Mouse (Mus musculus): Measurements from ENCODE around the gene Pef1.
A peak's percentile ranks its signal among the peaks of the same experiment; 100 is the strongest.

The Pef1 gene

GRCm38 (mm10) chr4:130141786-130142185 lies 39.4 kb downstream of the Pef1 start:
- no peak for DNase-seq

DNA sequence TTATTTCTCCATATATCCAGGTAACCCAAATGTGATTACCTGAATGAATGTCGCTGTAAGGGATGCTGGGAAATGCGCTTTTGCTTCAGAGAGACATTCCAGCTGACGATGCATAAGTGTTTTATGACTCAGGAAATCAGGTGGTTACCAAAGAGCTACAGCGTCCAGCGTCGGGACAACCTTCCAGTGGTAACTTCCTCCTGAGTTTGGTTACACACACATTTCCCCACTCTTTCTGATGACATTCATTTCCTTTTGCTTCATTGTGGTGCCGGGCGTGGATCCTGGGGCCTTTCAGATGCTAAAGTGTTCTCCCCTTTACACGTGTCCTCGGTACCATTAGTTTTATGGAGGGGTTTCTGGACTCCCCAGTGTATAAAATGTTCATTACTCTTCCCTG lies 46.0 kb downstream of the Pef1 start:
- no peak for DNase-seq

- DNase-seq: no peak
Measured at GRCm38 (mm10) chr4:130154250-130154649, 51.9 kb downstream of the Pef1 start.

DNA sequence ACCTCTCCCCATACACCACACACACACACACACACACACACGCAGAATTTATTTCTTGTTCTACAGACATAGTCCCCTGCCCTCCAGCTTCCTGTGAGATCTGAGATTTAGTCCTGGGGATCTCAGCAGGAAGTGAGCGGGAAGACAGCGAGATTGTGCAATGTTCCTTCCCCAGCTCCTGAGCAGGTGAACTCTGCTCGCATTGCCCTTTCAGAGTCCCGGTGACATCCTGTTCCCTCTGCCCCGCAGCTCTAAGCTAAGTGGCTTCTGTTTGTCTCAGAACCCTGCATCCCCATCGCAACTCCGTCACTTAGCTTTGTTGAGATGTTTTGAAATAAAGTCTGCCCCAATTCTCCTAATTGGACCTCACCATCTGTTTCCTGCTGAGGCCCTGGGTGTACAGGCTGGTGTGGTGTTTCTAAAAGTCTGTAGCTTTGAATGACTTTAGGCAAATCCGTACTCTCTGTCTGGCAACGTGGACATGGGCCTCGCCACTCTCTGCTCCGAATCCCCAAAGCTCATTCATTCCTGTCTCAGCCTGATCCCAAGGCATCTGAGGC lies 54.5 kb downstream of the Pef1 start:
- DNase-seq: no peak

GRCm38 (mm10) chr4:130161349-130161748 lies 59.0 kb downstream of the Pef1 start:
- DNase-seq: no peak

DNA sequence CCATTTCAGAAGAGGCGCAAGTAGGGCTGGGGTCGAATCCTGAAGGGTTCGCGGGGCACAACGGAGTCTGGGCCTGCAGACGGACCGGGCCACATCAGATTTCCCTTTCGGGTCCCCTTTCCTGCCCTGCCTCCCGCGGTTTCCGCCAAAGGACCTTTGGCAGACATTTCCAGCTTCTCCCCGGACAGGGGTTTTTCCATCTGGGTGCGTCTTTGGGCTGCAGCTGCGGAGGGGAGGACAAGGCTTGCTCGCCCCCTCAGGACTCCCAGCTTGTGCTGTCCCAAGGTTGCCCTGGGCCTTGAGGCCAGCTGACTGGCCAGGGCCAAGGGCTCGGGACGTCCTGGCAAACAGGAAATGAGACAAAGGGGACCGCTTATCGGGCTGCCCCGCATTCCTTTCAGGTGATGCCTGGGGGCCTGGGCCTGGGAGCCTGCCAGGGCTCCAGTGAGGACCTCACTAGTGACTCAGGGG lies 61.1 kb downstream of the Pef1 start:
- no peak for DNase-seq

GRCm38 (mm10) chr4:130164121-130164520 lies 61.8 kb downstream of the Pef1 start:
- DNase-seq: no peak

DNA sequence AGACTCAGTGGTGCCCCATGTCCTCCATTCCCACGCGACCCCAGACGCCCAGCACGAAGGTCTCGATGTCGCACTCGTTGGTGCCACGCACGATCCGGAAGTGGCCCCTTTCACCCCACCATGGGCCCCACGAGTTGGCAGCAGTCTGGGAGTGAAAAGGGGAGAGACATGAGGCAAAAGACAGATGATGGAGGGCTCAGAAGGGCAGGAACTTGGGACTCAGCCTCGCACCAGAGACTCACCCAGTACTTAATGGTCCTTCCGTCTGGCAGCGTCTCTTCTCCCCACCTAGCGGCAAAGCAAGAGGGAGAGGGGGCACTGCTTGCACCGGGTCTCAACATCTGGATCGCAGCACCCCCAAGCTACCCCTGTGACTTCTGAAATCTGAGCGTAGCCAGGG lies 63.7 kb downstream of the Pef1 start:
- DNase-seq: no peak

- DNase-seq: no peak
Measured at GRCm38 (mm10) chr4:130166592-130166991, 64.2 kb downstream of the Pef1 start.

- no peak for DNase-seq
Measured at GRCm38 (mm10) chr4:130167321-130167720, 65.0 kb downstream of the Pef1 start.

- DNase-seq: no peak
Measured at GRCm38 (mm10) chr4:130167814-130168213, 65.5 kb downstream of the Pef1 start.

GRCm38 (mm10) chr4:130168280-130169183 lies 66.2 kb downstream of the Pef1 start:
- DNase-seq: no peak

- DNase-seq: no peak
Measured at GRCm38 (mm10) chr4:130169411-130169971, 67.1 kb downstream of the Pef1 start.

DNA sequence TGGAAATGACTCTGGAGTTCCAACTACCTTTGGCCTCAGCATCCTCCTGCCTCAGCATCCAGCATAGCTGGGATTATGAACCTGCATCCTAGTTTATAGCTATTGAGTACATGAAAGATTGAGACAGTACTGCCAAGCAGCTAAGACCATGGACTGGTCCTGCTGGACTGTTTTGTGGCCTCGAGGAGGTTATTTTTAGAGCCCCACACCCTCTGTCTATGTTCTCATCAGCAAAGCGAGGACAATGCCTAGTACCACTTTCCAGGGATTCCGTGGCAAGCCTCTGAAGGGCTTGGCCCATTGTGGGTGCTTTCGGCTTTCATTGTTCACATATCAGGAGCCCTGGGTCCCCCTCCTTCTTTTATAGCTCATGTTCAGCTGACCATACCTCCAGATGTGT lies 68.0 kb downstream of the Pef1 start:
- DNase-seq: no peak

DNA sequence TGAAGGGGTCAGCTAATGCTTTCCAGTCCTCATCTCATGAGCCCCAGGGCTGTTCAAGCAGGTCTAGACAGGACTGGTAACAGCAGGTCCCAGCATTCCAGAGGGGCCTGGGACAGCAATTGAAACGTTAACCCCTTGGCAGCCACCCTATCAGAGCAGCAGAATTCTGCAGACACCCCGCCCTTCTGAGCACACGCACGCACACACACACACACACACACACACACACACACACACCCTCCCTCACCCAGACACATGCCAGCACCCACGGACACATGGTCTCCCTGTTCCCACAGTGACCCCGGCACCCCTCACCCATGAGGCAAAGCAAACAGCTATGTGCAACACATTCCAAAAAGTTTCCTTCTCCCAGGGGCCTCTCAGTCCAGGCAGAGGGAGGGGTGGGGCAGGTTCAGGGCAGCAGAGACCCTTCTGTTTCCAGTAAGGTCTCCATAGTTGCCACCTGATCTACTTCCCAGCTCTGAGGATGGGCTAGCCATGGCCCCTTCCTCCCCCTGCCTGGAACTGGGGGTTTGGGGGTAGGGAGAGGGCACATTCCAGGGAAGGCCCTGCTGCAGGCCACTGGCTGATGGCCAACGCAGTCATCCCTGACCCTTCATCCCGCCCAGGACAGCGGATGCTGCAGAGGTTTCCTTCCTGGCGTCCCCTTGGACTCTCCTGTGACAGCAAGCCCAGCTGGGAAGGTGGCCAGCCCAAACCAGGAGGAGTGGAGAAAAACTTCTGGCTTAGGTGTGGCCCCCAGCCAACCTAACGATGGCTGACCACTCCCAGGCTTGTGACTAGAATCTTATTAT lies 69.8 kb downstream of the Pef1 start:
- no peak for DNase-seq

DNA sequence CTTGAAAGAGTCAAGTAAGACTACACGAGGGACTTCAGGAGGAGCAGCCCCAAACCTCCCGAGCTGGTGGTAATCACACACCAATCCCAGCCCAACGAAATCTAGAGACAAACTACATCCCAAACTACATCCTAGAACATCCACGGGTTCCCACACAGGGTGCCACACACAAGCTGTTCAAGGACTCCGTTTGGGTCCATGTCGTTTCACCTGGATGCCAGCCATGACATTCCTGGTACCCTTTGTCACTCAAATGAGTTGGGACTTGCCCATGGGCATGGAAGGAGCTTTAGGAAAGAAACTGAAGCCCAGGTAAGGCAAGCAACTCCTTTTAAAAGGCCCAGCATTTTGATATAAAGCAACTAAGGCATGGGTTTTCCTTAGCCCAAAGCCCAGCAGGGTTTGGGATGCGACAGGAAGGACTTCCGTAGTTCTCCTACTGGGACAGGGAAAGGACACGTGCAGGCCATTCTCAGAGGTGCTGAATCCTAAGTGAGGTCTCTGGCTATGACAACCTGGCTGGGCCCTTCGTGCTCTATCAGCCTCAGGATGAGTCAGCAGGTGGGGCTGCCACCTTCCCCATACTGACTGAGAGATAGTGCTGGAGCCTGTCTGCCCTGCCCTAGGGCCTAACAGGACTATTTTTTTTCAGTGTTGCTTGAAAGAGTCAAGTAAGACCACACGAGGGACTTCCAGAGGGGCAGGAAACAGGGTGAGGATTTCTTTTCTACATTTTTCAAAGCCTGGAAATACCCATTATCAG lies 70.9 kb downstream of the Pef1 start:
- DNase-seq: no peak

DNA sequence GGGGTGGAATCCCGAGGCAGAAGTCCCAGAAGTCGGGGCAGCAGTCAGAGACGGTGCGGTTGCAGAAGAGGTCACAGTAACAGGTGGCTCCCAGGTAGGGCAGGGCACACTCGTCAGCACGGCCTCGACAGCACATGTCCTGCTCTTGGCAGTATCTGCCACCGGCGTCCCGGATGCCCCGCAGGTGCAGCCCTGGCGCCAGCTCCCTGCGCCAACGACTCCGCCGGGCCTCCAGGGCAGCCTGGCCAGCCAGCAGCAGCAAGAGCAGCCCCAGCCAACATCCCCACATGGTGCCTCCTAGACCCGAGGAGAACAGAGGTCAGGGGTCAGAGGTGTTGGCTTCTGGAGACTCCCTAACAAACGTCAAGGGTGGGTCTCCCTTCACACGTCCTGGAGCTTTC lies 71.6 kb downstream of the Pef1 start:
- DNase-seq: no peak

GRCm38 (mm10) chr4:130174335-130175031 lies 72.1 kb downstream of the Pef1 start:
- DNase-seq: peak; percentile 6

DNA sequence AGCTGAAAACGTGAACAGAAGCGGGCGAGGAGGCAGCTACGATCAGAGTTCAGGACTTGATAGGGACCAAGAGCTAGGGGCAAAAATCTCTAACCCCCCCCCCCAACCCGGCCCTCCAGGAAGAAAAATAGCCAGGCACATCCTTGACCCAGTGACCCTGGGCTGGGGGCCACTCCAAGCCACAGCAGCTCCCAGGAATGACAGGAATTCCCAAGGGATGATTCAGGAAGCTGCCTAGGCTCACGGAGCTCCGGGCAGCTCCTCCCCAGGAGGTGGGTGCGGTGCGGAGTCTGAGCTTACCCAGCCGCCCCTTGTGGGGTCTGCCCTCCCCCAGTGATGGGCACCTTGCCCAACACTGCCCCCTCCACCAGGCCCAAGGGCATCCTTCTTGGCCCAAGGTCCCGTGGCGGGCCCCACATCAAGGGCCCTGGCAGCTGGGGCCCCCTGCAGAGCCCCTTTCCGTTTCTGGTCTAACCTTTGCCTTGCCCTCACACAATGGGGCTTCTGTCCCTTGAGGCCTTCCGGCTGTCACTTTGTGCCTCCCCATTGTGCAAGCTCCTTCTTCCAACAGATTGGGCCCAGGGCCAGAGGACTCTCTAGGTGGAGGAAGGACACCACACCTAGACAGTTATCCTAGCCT lies 72.8 kb downstream of the Pef1 start, which contains the start of gene Tinagl1:
TSS of gene Tinagl1 (minus strand) at position 51 of the 640 bp plus-strand sequence.
- DNase-seq: no peak

- DNase-seq: no peak
Measured at GRCm38 (mm10) chr4:130176156-130176720, 73.9 kb downstream of the Pef1 start.

GRCm38 (mm10) chr4:130177087-130177486 lies 74.7 kb downstream of the Pef1 start:
- no peak for DNase-seq
